Mouse (Mus musculus): Measurements from ENCODE around the gene Tdgf1. TPM values are rescaled to one million over a fixed set of nuclear protein-coding genes. Genes with fewer than 3 reads are reported as not detected.

Tdgf1 gene
- polyA plus RNA-seq (2015; fragmentation: Nextera tagmentation; extraction: Ambion mirVana): not detected in 2 replicates

DNA sequence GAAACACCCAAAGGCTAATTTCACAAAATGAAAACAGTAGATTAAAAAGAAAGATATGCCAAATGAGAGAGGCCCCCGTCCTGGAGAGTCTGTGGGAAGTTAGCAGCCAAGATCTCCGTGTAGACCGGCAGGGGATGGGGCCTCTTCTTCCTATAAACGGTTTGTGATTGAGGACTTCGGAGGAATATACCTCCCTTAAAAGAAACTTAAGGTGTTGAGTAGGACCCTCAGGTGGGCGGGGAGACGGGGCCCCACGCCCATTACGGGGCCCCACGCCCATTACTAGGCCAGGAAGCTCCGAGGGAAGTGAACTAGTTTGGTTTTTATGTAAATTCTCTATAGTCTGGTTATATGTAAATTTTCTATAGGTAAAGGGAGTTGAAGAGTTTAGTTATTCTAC lies at the start of gene Tdgf1:
Gene Tdgf1, minus strand, starts transcription at position 233 of the 400 bp plus-strand sequence.
- Histone ChIP-seq H3K36me3 (replicated peaks; ENCODE audit: insufficient read depth, low read length) (no peaks in the 10 kb centered on the region), H3K4me3 (ENCODE audit: low read depth, low read length) (no peak within 1 kb of the TSS), H3K27me3 (ENCODE audit: insufficient read depth, low read length) (peaks cover 23% of the 10 kb centered on the region), H3K9me3 (ENCODE audit: low read length) (no peaks in the 10 kb centered on the region), H3K27ac (ENCODE audit: low read depth) (no peak within 1 kb of the TSS), H3K4me1 (ENCODE audit: insufficient read depth) (no peaks in the 10 kb centered on the region), H3K9ac (replicated peaks) (no peak within 1 kb of the TSS), H3K4me2 (ENCODE audit: low read depth, low read length) (no peak within 1 kb of the TSS)
- DNase-seq (no peak), ATAC-seq (no peak)
- TF ChIP-seq EP300 (IDR thresholded peaks at IDR 0.05; ENCODE audit: low read depth): no peak
- TF ChIP-seq CTCF (IDR thresholded peaks at IDR 0.05; ENCODE audit: low read depth): no peak
- 21% methylated on average over 11 of the region's 11 CpGs for WGBS (ENCODE audit: insufficient replicate concordance)

DNA sequence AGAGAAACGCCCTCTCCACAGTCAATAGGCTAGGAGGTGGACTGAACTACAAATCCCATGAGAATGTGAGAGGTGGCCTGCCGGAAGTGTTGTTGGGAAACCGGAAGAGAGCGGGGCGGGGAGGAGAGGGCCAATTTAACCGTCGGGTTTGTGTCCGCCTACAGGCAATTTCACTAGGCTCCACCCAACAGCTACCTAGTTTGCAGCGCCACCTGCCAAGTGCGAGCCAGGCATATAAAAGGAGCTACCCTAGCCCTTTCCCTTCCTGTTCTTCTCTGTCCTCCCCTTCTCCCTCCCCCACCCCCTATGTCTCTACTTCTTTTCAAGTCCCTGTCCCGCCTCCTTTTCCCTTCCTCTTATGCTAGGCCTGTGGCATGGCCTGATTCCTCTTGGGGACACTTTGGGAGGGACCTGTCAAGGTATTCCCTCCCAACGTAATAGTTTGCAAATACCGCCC lies 48.8 kb upstream of the Tdgf1 start:
- H3K4me1 ChIP-seq (ENCODE audit: insufficient read depth): peaks cover 13% of the 10 kb centered on the region
- DNase-seq (peak; percentile 89), ATAC-seq (peak; percentile 83)
- peak overlapping the region; percentile 79 for H3K27ac ChIP-seq (ENCODE audit: low read depth)
- TF ChIP-seq EP300 (IDR thresholded peaks at IDR 0.05; ENCODE audit: low read depth) (no peak), CTCF (IDR thresholded peaks at IDR 0.05; ENCODE audit: low read depth) (peak; percentile 55)
- H3K4me3 ChIP-seq (ENCODE audit: low read depth, low read length): peak overlapping the region; percentile 32
- no peaks in the 10 kb centered on the region for H3K27me3 ChIP-seq (ENCODE audit: insufficient read depth, low read length)
- H3K9ac ChIP-seq (replicated peaks): peak overlapping the region; percentile 43; the same call in 1 of the 2 replicates
- peak overlapping the region; percentile 64 for H3K4me2 ChIP-seq (ENCODE audit: low read depth, low read length)
- no peaks in the 10 kb centered on the region for H3K9me3 ChIP-seq (ENCODE audit: low read length)
- 12% methylated on average over 13 of the region's 13 CpGs for WGBS (ENCODE audit: insufficient replicate concordance)
- H3K36me3 ChIP-seq (replicated peaks; ENCODE audit: insufficient read depth, low read length): no peaks in the 10 kb centered on the region

DNA sequence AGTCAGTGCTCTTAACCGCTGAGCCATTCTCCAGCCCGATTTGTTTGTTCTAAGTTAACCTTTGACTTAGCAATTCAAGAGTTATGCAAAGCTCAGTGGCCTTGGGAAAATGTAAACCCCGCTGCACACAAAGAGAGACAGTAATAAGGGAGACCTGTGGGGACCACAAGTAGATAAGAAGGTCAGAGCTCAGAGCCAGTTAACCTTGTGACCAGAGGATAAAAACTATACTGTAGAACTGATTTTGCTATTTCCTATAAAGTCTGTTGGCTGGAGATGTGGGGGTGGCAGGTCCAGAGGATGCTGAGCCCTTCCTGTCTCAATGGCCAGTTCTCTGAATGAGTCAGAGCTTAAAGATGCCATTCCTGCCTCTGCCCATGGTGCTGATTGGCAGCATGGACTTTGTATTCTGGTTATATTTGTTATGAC lies 47.3 kb upstream of the Tdgf1 start:
- H3K9ac ChIP-seq (replicated peaks): no peak overlapping the region
- H3K27ac ChIP-seq (ENCODE audit: low read depth): peak overlapping the region; percentile 75
- peak; percentile 49 for TF ChIP-seq EP300 (IDR thresholded peaks at IDR 0.05; ENCODE audit: low read depth)
- TF ChIP-seq CTCF (IDR thresholded peaks at IDR 0.05; ENCODE audit: low read depth): no peak
- H3K4me1 ChIP-seq (ENCODE audit: insufficient read depth): peaks cover 13% of the 10 kb centered on the region
- DNase-seq (peak; percentile 45), ATAC-seq (peak; percentile 44)
- no peaks in the 10 kb centered on the region for H3K27me3 ChIP-seq (ENCODE audit: insufficient read depth, low read length)
- no peak overlapping the region for H3K4me3 ChIP-seq (ENCODE audit: low read depth, low read length)
- no peaks in the 10 kb centered on the region for H3K9me3 ChIP-seq (ENCODE audit: low read length)
- H3K4me2 ChIP-seq (ENCODE audit: low read depth, low read length): peak overlapping the region; percentile 29; the same call in 1 of the 2 replicates
- WGBS (ENCODE audit: insufficient replicate concordance): 38% methylated on average over 3 of the region's 3 CpGs
- no peaks in the 10 kb centered on the region for H3K36me3 ChIP-seq (replicated peaks; ENCODE audit: insufficient read depth, low read length)

- H3K9me3 ChIP-seq (ENCODE audit: low read length): no peaks in the 10 kb centered on the region
- H3K9ac ChIP-seq (replicated peaks): peak within 1 kb of the TSS; percentile 63
- no peaks in the 10 kb centered on the region for H3K27me3 ChIP-seq (ENCODE audit: insufficient read depth, low read length)
- peak within 1 kb of the TSS; percentile 90 for H3K27ac ChIP-seq (ENCODE audit: low read depth)
- ATAC-seq (no peak), DNase-seq (no peak)
- peaks cover 10% of the 10 kb centered on the region for H3K4me1 ChIP-seq (ENCODE audit: insufficient read depth)
- H3K36me3 ChIP-seq (replicated peaks; ENCODE audit: insufficient read depth, low read length): no peaks in the 10 kb centered on the region
- H3K4me3 ChIP-seq (ENCODE audit: low read depth, low read length): peak within 1 kb of the TSS; percentile 42
- peak within 1 kb of the TSS; percentile 68 for H3K4me2 ChIP-seq (ENCODE audit: low read depth, low read length)
- WGBS (ENCODE audit: insufficient replicate concordance): 23% methylated on average over 6 of the region's 6 CpGs
- TF ChIP-seq EP300 (IDR thresholded peaks at IDR 0.05; ENCODE audit: low read depth) (no peak), CTCF (IDR thresholded peaks at IDR 0.05; ENCODE audit: low read depth) (no peak)
Observed at GRCm38 (mm10) chr9:110990204-110990603, 44.2 kb upstream of the Tdgf1 start, which contains the start of gene Rtp3. Gene Rtp3, minus strand, starts transcription at chr9:110990583.

GRCm38 (mm10) chr9:110989543-110989942 lies 43.6 kb upstream of the Tdgf1 start:
- TF ChIP-seq EP300 (IDR thresholded peaks at IDR 0.05; ENCODE audit: low read depth): no peak
- no peak for TF ChIP-seq CTCF (IDR thresholded peaks at IDR 0.05; ENCODE audit: low read depth)
- no peaks in the 10 kb centered on the region for H3K27me3 ChIP-seq (ENCODE audit: insufficient read depth, low read length)
- no peak for DNase-seq
- peak overlapping the region; percentile 63 for H3K9ac ChIP-seq (replicated peaks)
- H3K4me3 ChIP-seq (ENCODE audit: low read depth, low read length): peak overlapping the region; percentile 42
- no peaks in the 10 kb centered on the region for H3K9me3 ChIP-seq (ENCODE audit: low read length)
- H3K4me2 ChIP-seq (ENCODE audit: low read depth, low read length): peak overlapping the region; percentile 68
- H3K27ac ChIP-seq (ENCODE audit: low read depth): peak overlapping the region; percentile 90
- WGBS (ENCODE audit: insufficient replicate concordance): 61% methylated on average over 2 of the region's 2 CpGs
- no peaks in the 10 kb centered on the region for H3K36me3 ChIP-seq (replicated peaks; ENCODE audit: insufficient read depth, low read length)
- no peak for ATAC-seq
- peaks cover 6% of the 10 kb centered on the region for H3K4me1 ChIP-seq (ENCODE audit: insufficient read depth)

DNA sequence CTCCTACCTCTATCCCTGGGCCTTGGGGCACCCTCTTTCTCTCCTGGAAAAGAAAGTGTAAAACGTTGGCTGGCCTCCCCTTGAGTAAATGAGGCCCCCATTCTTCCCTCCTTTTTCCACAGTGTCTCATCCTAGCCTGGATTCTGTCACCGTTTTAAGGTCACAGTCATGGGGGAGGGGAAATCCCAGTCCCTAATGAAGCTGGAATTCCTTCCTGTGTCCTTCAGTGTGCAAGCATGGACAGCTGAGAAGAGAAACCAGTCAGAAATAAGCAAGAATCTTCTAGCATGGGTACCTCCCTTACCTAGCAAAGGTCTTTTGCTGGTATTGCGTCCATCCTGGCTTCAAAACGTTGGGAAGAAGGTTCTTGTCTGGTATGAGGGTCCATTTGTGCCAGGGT lies 43.2 kb upstream of the Tdgf1 start:
- peak overlapping the region; percentile 63 for H3K9ac ChIP-seq (replicated peaks)
- H3K9me3 ChIP-seq (ENCODE audit: low read length): no peaks in the 10 kb centered on the region
- ATAC-seq (no peak), DNase-seq (no peak)
- TF ChIP-seq EP300 (IDR thresholded peaks at IDR 0.05; ENCODE audit: low read depth): no peak
- no peak for TF ChIP-seq CTCF (IDR thresholded peaks at IDR 0.05; ENCODE audit: low read depth)
- H3K27ac ChIP-seq (ENCODE audit: low read depth): peak overlapping the region; percentile 90
- peak overlapping the region; percentile 42 for H3K4me3 ChIP-seq (ENCODE audit: low read depth, low read length)
- H3K27me3 ChIP-seq (ENCODE audit: insufficient read depth, low read length): no peaks in the 10 kb centered on the region
- no peaks in the 10 kb centered on the region for H3K36me3 ChIP-seq (replicated peaks; ENCODE audit: insufficient read depth, low read length)
- WGBS (ENCODE audit: insufficient replicate concordance): 43% methylated on average over 4 of the region's 4 CpGs
- peaks cover 9% of the 10 kb centered on the region for H3K4me1 ChIP-seq (ENCODE audit: insufficient read depth)
- peak overlapping the region; percentile 68 for H3K4me2 ChIP-seq (ENCODE audit: low read depth, low read length)

Measured in liver, postnatal 0 days (tissue).